Mouse (Mus musculus) midbrain, embryonic 15.5 days (tissue): ENCODE measurements around the gene Akap9. TPM values are rescaled to one million over a fixed set of nuclear protein-coding genes. Genes with fewer than 3 reads are reported as not detected.
"Not testable (repeated sequence)": the region's sequence is repeated elsewhere in the genome, so short reads cannot be mapped to it uniquely, and the experiment has no call there.

ENCODE experiments used
- ATAC-seq: fragments of 200-750 bp; cut with Nextera tagmentation; replicated peaks from 2 replicates; pipeline ENCODE4 v1.8.0; 2017; ENCODE audit warnings: moderate TSS enrichment
- H3K27ac ChIP-seq: fragments of 300-500 bp; sonication (generic); 2 replicates; pipeline ENCODE4 v1.5.1; 2015; ENCODE audit warnings: mild to moderate bottlenecking, inconsistent platforms
- H3K27me3 ChIP-seq: fragments of 300-500 bp; sonication (generic); replicated peaks from 2 replicates; pipeline ENCODE4 v1.6.1; 2015; ENCODE audit warnings: inconsistent platforms
- H3K36me3 ChIP-seq: fragments of 300-500 bp; sonication (generic); replicated peaks from 2 replicates; pipeline ENCODE4 v1.6.1; 2015; ENCODE audit warnings: inconsistent platforms
- H3K4me1 ChIP-seq: fragments of 300-500 bp; sonication (generic); 2 replicates; pipeline ENCODE4 v1.6.1; 2015; ENCODE audit warnings: inconsistent platforms
- H3K4me2 ChIP-seq: fragments of 300-500 bp; sonication (generic); 2 replicates; pipeline ENCODE4 v1.6.1; 2015; ENCODE audit warnings: inconsistent platforms, mild to moderate bottlenecking, moderate library complexity
- H3K4me3 ChIP-seq: fragments of 300-500 bp; sonication (generic); 2 replicates; pipeline ENCODE4 v1.5.1; 2015; ENCODE audit warnings: mild to moderate bottlenecking, inconsistent platforms
- H3K9ac ChIP-seq: fragments of 300-500 bp; sonication (generic); 2 replicates; pipeline ENCODE4 v1.6.1; 2015; ENCODE audit warnings: mild to moderate bottlenecking, inconsistent platforms
- H3K9me3 ChIP-seq: fragments of 300-500 bp; sonication (generic); 2 replicates; pipeline ENCODE4 v1.6.1; 2016; ENCODE audit warnings: inconsistent platforms
- WGBS: fragments of 180-500 bp; shearing (Covaris S2); methylation state at CpG from one replicate; pipeline ENCODE4 v1.1.7; 2015; ENCODE audit warnings: mixed read lengths; 5-methylcytosine and 5-hydroxymethylcytosine counted together
- polyA plus RNA-seq: library from polyadenylated mRNA; unstranded; fragments of >200 nt; fragmentation: Nextera tagmentation; extraction: Ambion mirVana; gene quantifications from 2 replicates; pipeline ENCODE4 v1.2.1, GENCODE M21; 2015

The Akap9 gene
- polyA plus RNA-seq, 1 experiment from 2014 or later, result 434 TPM

DNA sequence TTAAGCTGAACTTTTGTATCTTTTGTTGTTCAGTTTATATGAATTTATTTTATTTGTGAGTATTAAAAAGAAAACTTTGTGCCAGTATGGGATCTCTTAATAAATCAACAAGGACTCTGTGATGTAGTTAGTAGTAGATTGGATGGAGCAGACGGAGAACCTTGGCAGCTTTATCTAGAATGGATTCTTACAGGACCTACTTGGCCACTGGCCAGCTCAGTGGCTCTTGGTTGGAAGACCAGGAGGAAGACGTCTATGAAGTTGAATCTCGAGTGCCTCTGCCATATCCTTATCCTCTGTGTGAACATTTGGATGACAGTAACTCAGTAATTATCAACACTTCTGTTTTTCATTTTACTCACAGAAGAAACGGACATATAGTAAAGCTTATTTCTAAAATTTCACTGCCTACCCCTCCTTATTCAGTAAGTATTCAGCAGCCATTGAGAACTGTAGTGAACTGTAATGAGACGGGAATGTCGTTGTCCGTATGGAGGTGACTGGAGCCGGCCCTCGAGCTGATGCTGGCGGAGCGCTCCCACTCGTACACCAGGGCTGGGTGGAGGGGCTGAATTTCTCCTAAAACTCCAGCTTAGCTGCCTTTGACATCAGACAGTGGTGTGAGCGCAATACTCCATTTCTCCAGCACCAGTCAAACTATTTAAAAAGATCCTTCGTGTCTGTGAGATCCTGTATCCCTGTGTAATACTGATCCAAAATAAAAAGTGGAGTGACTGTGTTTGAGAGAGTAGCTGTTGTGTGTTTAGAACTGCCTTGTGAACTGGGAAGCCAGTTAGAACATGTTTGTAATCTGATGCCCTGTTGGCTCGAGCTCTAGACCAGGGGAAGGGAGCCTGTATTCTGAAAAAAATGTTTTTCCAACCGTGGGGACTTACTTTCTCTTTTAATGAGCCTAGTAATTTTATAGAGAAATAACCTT is 96.2 kb downstream of the Akap9 start:
- no peaks in the 10 kb centered on the region for H3K27me3 ChIP-seq
- no peak for ATAC-seq
- H3K9me3 ChIP-seq, result no peaks in the 10 kb centered on the region
- H3K4me2 ChIP-seq, result no peak overlapping the region
- no peak overlapping the region for H3K4me3 ChIP-seq
- 0 out of 2 replicates have a peak, but pooled peaks cover 3% of the 10 kb centered on the region for H3K4me1 ChIP-seq
- no peak overlapping the region for H3K27ac ChIP-seq
- peaks cover 25% of the 10 kb centered on the region; the same call in 1 of the 2 replicates for H3K36me3 ChIP-seq
- H3K9ac ChIP-seq, result no peak overlapping the region
- WGBS, result 81% methylated on average over 16 of the region's 16 CpGs

GRCm38 (mm10) chr5:4024727-4025126 is 96.9 kb downstream of the Akap9 start:
- 78% methylated on average over 4 of the region's 4 CpGs for WGBS
- no peak for ATAC-seq
- H3K4me1 ChIP-seq, result 0 out of 2 replicates have a peak, but pooled peaks cover 3% of the 10 kb centered on the region

GRCm38 (mm10) chr5:4026336-4026735 is 98.5 kb downstream of the Akap9 start:
- 95% methylated on average over 1 of the region's 1 CpGs for WGBS
- not testable (repeated sequence) for ATAC-seq, H3K9me3 ChIP-seq, H3K4me2 ChIP-seq, H3K4me3 ChIP-seq, H3K27me3 ChIP-seq, H3K4me1 ChIP-seq, H3K27ac ChIP-seq, H3K9ac ChIP-seq
- peaks cover 24% of the 10 kb centered on the region; the same call in 1 of the 2 replicates for H3K36me3 ChIP-seq

More at GRCm38 (mm10) chr5:4024727-4025126, 96.9 kb downstream of the Akap9 start:
- H3K27ac ChIP-seq, result no peak overlapping the region
- no peak overlapping the region for H3K9ac ChIP-seq
- no peaks in the 10 kb centered on the region for H3K27me3 ChIP-seq
- H3K4me3 ChIP-seq, result no peak overlapping the region
- peaks cover 23% of the 10 kb centered on the region; the same call in 1 of the 2 replicates for H3K36me3 ChIP-seq
- H3K9me3 ChIP-seq, result no peaks in the 10 kb centered on the region
- no peak overlapping the region for H3K4me2 ChIP-seq

- Histone ChIP-seq H3K4me3 (no peak overlapping the region), H3K27me3 (no peaks in the 10 kb centered on the region), H3K9me3 (no peaks in the 10 kb centered on the region), H3K4me2 (no peak overlapping the region), H3K27ac (no peak overlapping the region), H3K4me1 (no peaks in the 10 kb centered on the region), H3K9ac (no peak overlapping the region), H3K36me3 (peaks cover 35% of the 10 kb centered on the region)
- ATAC-seq, result no peak
- WGBS, result 90% methylated on average over 6 of the region's 6 CpGs
These were observed 100.8 kb downstream of the Akap9 start for GRCm38 (mm10) chr5:4028486-4029173.

DNA sequence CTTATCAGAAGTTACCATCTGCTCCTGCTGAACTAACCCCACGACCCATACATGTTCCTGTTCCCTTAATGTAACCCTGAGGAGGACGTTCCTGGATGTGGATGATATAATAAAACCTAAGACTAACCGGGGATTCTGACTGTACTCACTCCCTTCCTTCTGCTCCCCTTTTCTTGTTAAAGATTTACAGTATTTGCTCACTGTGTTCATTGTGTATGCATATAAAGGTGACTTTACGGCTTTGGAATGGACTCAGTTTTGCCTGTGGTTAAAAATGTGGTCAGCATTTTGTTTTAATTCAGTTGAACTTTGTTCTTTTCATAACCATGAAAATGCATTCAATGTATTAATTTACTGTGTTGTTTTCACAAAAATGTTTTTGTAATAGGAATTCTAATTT is 104.0 kb downstream of the Akap9 start:
- Histone ChIP-seq H3K4me3 (no peak overlapping the region), H3K4me2 (no peak overlapping the region), H3K9me3 (no peaks in the 10 kb centered on the region), H3K27me3 (no peaks in the 10 kb centered on the region), H3K27ac (no peak overlapping the region), H3K9ac (no peak overlapping the region), H3K4me1 (no peaks in the 10 kb centered on the region), H3K36me3 (peaks cover 57% of the 10 kb centered on the region)
- WGBS, result 90% methylated on average over 4 of the region's 4 CpGs
- no peak for ATAC-seq

DNA sequence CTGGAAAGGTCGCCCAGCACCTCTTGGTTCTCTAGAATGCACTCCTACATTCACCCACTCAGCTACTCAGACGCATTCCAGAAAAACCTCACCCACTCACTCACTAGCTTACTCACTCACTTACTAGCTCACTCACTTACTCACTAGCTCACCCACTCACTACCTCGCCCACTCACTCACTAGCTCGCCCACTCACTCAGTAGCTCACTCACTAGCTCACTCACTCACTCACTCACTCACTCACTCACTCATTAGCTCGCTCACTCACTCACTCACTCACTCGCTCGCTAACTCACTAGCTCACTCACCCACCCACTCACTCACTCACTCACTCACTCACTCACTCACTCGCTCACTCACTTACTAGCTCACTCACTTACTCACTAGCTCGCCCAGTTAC is 108.8 kb downstream of the Akap9 start:
- H3K36me3 ChIP-seq, result peaks cover 69% of the 10 kb centered on the region
- WGBS, result 96% methylated on average over 9 of the region's 9 CpGs

DNA sequence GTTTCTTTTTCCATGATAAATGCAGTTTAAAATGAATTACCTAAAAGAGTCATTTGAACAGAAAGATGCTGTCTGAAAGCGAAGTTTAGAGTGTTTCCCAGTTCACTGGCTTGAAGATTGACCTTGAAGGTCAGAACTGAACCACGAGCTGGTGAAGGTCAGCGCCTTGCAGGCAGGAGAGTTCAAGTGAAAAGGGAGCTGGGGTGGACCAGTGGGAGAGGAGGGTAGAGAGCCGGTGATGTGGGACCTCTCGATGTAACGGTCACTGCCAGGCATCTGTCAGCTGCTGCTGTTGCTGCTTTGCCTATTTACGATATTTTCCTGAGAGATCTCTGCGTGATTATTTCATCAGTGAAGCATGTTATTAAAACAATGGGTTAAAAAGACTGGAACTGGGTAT is 111.5 kb downstream of the Akap9 start:
- Histone ChIP-seq H3K4me3 (no peak overlapping the region), H3K9ac (no peak overlapping the region), H3K27ac (no peak overlapping the region), H3K36me3 (peaks cover 64% of the 10 kb centered on the region), H3K4me2 (no peak overlapping the region), H3K9me3 (no peaks in the 10 kb centered on the region), H3K27me3 (no peaks in the 10 kb centered on the region), H3K4me1 (no peaks in the 10 kb centered on the region)
- WGBS, result 90% methylated on average over 8 of the region's 8 CpGs
- no peak for ATAC-seq

More for the DNA sequence above, 108.8 kb downstream of the Akap9 start:
- Histone ChIP-seq H3K4me2 (no peak overlapping the region), H3K27me3 (no peaks in the 10 kb centered on the region), H3K9me3 (no peaks in the 10 kb centered on the region), H3K4me1 (no peaks in the 10 kb centered on the region), H3K9ac (no peak overlapping the region), H3K4me3 (no peak overlapping the region), H3K27ac (no peak overlapping the region)
- no peak for ATAC-seq

DNA sequence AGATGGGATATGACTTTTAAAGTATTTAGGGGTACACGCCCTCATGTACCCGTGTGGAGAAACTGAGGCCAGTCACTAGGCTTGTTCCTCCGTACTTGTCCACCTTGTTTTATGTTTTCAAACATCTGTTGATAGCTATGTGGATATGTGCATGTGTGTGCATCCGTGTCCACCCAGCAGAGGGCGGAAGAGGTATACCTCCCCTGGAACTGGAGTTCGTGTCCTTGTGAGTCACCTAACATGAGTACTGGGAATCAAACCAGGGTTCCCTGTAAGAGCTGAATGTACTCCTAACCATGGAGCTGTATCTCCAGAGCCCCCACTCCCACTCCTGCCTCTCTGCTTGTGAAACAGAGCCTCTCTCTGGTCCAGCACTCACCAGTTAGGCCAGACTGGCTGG is 112.5 kb downstream of the Akap9 start:
- Histone ChIP-seq H3K27ac (no peak overlapping the region), H3K36me3 (peaks cover 63% of the 10 kb centered on the region), H3K4me1 (no peaks in the 10 kb centered on the region), H3K9ac (no peak overlapping the region), H3K27me3 (no peaks in the 10 kb centered on the region), H3K9me3 (no peaks in the 10 kb centered on the region), H3K4me2 (no peak overlapping the region), H3K4me3 (no peak overlapping the region)
- WGBS, result 93% methylated on average over 6 of the region's 6 CpGs
- ATAC-seq, result no peak

- WGBS, result 93% methylated on average over 2 of the region's 2 CpGs
- no peak overlapping the region for H3K4me3 ChIP-seq
- H3K36me3 ChIP-seq, result peaks cover 61% of the 10 kb centered on the region
- no peak overlapping the region for H3K9ac ChIP-seq
- H3K9me3 ChIP-seq, result no peaks in the 10 kb centered on the region
- no peaks in the 10 kb centered on the region for H3K4me1 ChIP-seq
- H3K27me3 ChIP-seq, result no peaks in the 10 kb centered on the region
- no peak for ATAC-seq
- H3K4me2 ChIP-seq, result no peak overlapping the region
- H3K27ac ChIP-seq, result no peak overlapping the region
These were observed 113.1 kb downstream of the Akap9 start for GRCm38 (mm10) chr5:4040922-4041321.

- H3K9me3 ChIP-seq, result no peaks in the 10 kb centered on the region
- H3K4me2 ChIP-seq, result no peak overlapping the region
- WGBS, result 94% methylated on average over 8 of the region's 8 CpGs
- no peaks in the 10 kb centered on the region for H3K4me1 ChIP-seq
- no peak overlapping the region for H3K27ac ChIP-seq
- no peaks in the 10 kb centered on the region for H3K27me3 ChIP-seq
- H3K4me3 ChIP-seq, result no peak overlapping the region
- no peak overlapping the region for H3K9ac ChIP-seq
- H3K36me3 ChIP-seq, result peaks cover 73% of the 10 kb centered on the region
- no peak for ATAC-seq
These were observed 132.5 kb downstream of the Akap9 start for GRCm38 (mm10) chr5:4060313-4060712.

- 94% methylated on average over 18 of the region's 18 CpGs for WGBS
- ATAC-seq, result peak; percentile 60; the same call in 1 of the 2 replicates
These were observed 138.7 kb downstream of the Akap9 start for GRCm38 (mm10) chr5:4066476-4067115.

GRCm38 (mm10) chr5:4067203-4067602 is 139.3 kb downstream of the Akap9 start:
- WGBS, result 88% methylated on average over 3 of the region's 3 CpGs
- Histone ChIP-seq H3K27ac (no peak overlapping the region), H3K4me2 (no peak overlapping the region), H3K4me1 (no peaks in the 10 kb centered on the region), H3K9me3 (no peaks in the 10 kb centered on the region), H3K9ac (no peak overlapping the region), H3K4me3 (no peak overlapping the region), H3K27me3 (no peaks in the 10 kb centered on the region), H3K36me3 (peaks cover 72% of the 10 kb centered on the region)
- ATAC-seq, result no peak

More at GRCm38 (mm10) chr5:4066476-4067115, 138.7 kb downstream of the Akap9 start:
- no peak overlapping the region for H3K4me2 ChIP-seq
- H3K9ac ChIP-seq, result no peak overlapping the region
- H3K4me1 ChIP-seq, result no peaks in the 10 kb centered on the region
- H3K9me3 ChIP-seq, result no peaks in the 10 kb centered on the region
- H3K27me3 ChIP-seq, result no peaks in the 10 kb centered on the region
- no peak overlapping the region for H3K4me3 ChIP-seq
- peaks cover 76% of the 10 kb centered on the region for H3K36me3 ChIP-seq
- H3K27ac ChIP-seq, result no peak overlapping the region
